Mouse (Mus musculus) ES-CJ7 (cell line): ENCODE measurements at regions not wholly inside any gene's neighbourhood (a gene's known extent, or its start where the extent isn't known, plus 50 kb on each side); places are given as distances from the start of the nearest gene placed in this dataset.

Experiments
- DNase-seq: peaks from one replicate; pipeline ENCODE4 v3.0.0; 2011; ENCODE audit warnings: low read depth, low spot score

GRCm38 (mm10) chr14:48942882-48943281 lies 123.0 kb upstream of the Ap5m1 start:
- DNase-seq = no peak

- DNase-seq = no peak
Measured at GRCm38 (mm10) chr14:48930886-48931285, 135.0 kb upstream of the Ap5m1 start.

GRCm38 (mm10) chr14:48925870-48926269 lies 140.0 kb upstream of the Ap5m1 start:
- no peak for DNase-seq

GRCm38 (mm10) chr14:48909420-48909819 lies 156.5 kb upstream of the Ap5m1 start:
- DNase-seq = no peak

- no peak for DNase-seq
Measured at GRCm38 (mm10) chr14:48907991-48908698, 157.8 kb upstream of the Ap5m1 start.

- DNase-seq = no peak
Measured at GRCm38 (mm10) chr14:48907403-48907973, 158.4 kb upstream of the Ap5m1 start.

- DNase-seq = no peak
Measured at GRCm38 (mm10) chr14:48906956-48907355, 158.9 kb upstream of the Ap5m1 start.

- no peak for DNase-seq
Measured at GRCm38 (mm10) chr14:48904576-48904975, 161.3 kb upstream of the Ap5m1 start.

- DNase-seq = no peak
Measured at GRCm38 (mm10) chr14:48903526-48903925, 162.4 kb upstream of the Ap5m1 start.

- DNase-seq = no peak
Measured at GRCm38 (mm10) chr14:48900201-48900600, 165.7 kb upstream of the Ap5m1 start.

- DNase-seq = no peak
Measured at GRCm38 (mm10) chr14:48897140-48897539, 168.8 kb upstream of the Ap5m1 start.

- no peak for DNase-seq
Measured at GRCm38 (mm10) chr14:48896235-48896634, 169.7 kb upstream of the Ap5m1 start.

GRCm38 (mm10) chr14:48891216-48891615 lies 174.7 kb upstream of the Ap5m1 start:
- DNase-seq = no peak

GRCm38 (mm10) chr14:48888954-48889353 lies 176.9 kb upstream of the Ap5m1 start:
- DNase-seq = peak; percentile 37

- no peak for DNase-seq
Measured at GRCm38 (mm10) chr14:48880041-48880440, 185.9 kb upstream of the Ap5m1 start.

GRCm38 (mm10) chr14:48877998-48878657 lies 187.8 kb upstream of the Ap5m1 start:
- no peak for DNase-seq

GRCm38 (mm10) chr14:48871313-48871712 lies 194.6 kb upstream of the Ap5m1 start:
- DNase-seq = no peak

- no peak for DNase-seq
Measured at GRCm38 (mm10) chr14:48869956-48870355, 195.9 kb upstream of the Ap5m1 start.

- no peak for DNase-seq
Measured at GRCm38 (mm10) chr14:48855453-48855852, 181.8 kb upstream of the Otx2 start.

- DNase-seq = no peak
Measured at GRCm38 (mm10) chr14:48854188-48854924, 180.7 kb upstream of the Otx2 start.

GRCm38 (mm10) chr14:48853479-48854187 lies 180.0 kb upstream of the Otx2 start:
- DNase-seq = no peak

GRCm38 (mm10) chr14:48852787-48853186 lies 179.2 kb upstream of the Otx2 start:
- no peak for DNase-seq
